Mouse (Mus musculus) embryonic facial prominence, embryonic 11.5 days (tissue): ENCODE data around the gene Sp7. TPM values are rescaled to one million over a fixed set of nuclear protein-coding genes. Genes with fewer than 3 reads are reported as not detected.
A peak's percentile ranks its signal among the peaks of the same experiment; 100 is the strongest.

ENCODE experiments used
- ATAC-seq: fragments of 200-750 bp; cut with Nextera tagmentation; replicated peaks from 2 replicates; pipeline ENCODE4 v1.8.0; 2017; ENCODE audit warnings: low read depth; ENCODE audit not compliant: insufficient number of reproducible peaks, low FRiP score, low TSS enrichment
- DNase-seq: peaks from one replicate; pipeline ENCODE4 v3.0.0-alpha.2; 2015; ENCODE audit warnings: low spot score
- H3K27ac ChIP-seq: fragments of 300-500 bp; sonication (generic); replicated peaks from 2 replicates; pipeline ENCODE4 v1.5.1; 2014; ENCODE audit warnings: mild to moderate bottlenecking, low read depth, low read length, control low read depth
- H3K27me3 ChIP-seq: fragments of 300-500 bp; sonication (generic); 2 replicates; pipeline ENCODE4 v1.6.1; 2014; ENCODE audit warnings: mild to moderate bottlenecking, low read length, moderate library complexity, mixed read lengths; ENCODE audit not compliant: control insufficient read depth, insufficient read depth
- H3K36me3 ChIP-seq: fragments of 300-500 bp; sonication (generic); replicated peaks from 2 replicates; pipeline ENCODE4 v1.6.1; 2014; ENCODE audit warnings: low read depth, mild to moderate bottlenecking, low read length, moderate library complexity, mixed read lengths; ENCODE audit not compliant: control insufficient read depth, insufficient read depth
- H3K4me1 ChIP-seq: fragments of 300-500 bp; sonication (generic); 2 replicates; pipeline ENCODE4 v1.6.1; 2014; ENCODE audit warnings: low read length, mixed read lengths; ENCODE audit not compliant: control insufficient read depth, insufficient read depth
- H3K4me2 ChIP-seq: fragments of 300-500 bp; sonication (generic); 2 replicates; pipeline ENCODE4 v1.6.1; 2014; ENCODE audit warnings: low read depth, mild to moderate bottlenecking, control low read depth, low read length, moderate library complexity
- H3K4me3 ChIP-seq: fragments of 300-500 bp; sonication (generic); 2 replicates; pipeline ENCODE4 v1.5.1; 2014; ENCODE audit warnings: low read depth, low read length, control low read depth
- H3K9ac ChIP-seq: fragments of 300-500 bp; sonication (generic); replicated peaks from 2 replicates; pipeline ENCODE4 v1.6.1; 2014; ENCODE audit warnings: mild to moderate bottlenecking, control low read depth, low read length
- H3K9me3 ChIP-seq: fragments of 300-500 bp; sonication (generic); replicated peaks from 2 replicates; pipeline ENCODE4 v1.6.1; 2016; ENCODE audit warnings: mild to moderate bottlenecking, low read length, inconsistent platforms, mixed read lengths; ENCODE audit not compliant: control insufficient read depth
- WGBS: fragments of 180-500 bp; shearing (Covaris S2); extraction: QIAGEN DNeasy Blood & Tissue Kit; methylation state at CpG from one replicate; pipeline ENCODE4 v1.1.7; 2014; 5-methylcytosine and 5-hydroxymethylcytosine counted together
- polyA plus RNA-seq: library from polyadenylated mRNA; unstranded; fragments of >200 nt; fragmentation: Nextera tagmentation; extraction: Ambion mirVana; gene quantifications from 2 replicates; pipeline ENCODE4 v1.2.1, GENCODE M21; 2014

Gene Sp7
- 2.4 and 3.0 TPM in 2 replicates for polyA plus RNA-seq

DNA sequence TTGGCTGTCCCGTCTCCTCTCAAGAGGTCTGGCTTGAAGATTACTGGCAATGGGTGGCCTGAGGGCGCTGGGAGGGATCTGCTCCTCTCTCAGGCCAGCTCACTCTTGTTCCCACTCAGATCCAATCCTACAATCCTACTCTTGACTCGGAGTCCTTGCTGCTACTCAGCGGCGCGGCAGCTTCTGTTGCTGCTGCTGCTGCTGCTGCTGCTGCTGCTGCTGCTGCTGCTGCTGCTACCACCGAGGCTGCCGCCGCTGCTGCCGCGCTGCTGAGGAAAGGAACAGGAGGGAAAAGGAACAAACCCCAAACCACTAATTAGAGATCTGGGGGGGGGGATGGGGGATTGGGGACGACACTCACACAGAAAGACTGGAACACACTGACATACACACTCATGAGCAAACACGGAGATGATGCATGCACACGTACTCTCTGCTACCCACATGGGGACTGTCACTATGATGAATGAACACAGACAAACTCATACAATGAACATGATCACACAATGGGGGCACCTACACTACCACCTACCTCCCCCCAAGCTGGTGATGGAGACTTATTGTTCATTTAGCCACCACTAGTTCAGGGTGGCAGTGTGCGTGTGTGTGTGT is at the start of gene Sp7:
Sp7 (minus strand) TSS at position 450 of the 612 bp plus-strand sequence.
- H3K27ac ChIP-seq: no peak within 1 kb of the TSS
- no peaks in the 10 kb centered on the region for H3K36me3 ChIP-seq
- peak within 1 kb of the TSS; percentile 53 for H3K9ac ChIP-seq
- peak; percentile 50 for DNase-seq
- H3K4me3 ChIP-seq: peak within 1 kb of the TSS; percentile 22
- peaks cover 15% of the 10 kb centered on the region for H3K4me1 ChIP-seq
- peak within 1 kb of the TSS; percentile 48 for H3K4me2 ChIP-seq
- no peak for ATAC-seq
- 8% methylated on average over 15 of the region's 15 CpGs for WGBS
- H3K27me3 ChIP-seq: no peaks in the 10 kb centered on the region; the same call in 1 of the 2 replicates
- H3K9me3 ChIP-seq: no peaks in the 10 kb centered on the region

- Histone ChIP-seq H3K9me3 (no peaks in the 10 kb centered on the region), H3K27ac (no peak overlapping the region), H3K4me1 (no peaks in the 10 kb centered on the region), H3K4me2 (no peak overlapping the region), H3K4me3 (no peak overlapping the region), H3K36me3 (peaks cover 24% of the 10 kb centered on the region), H3K27me3 (no peaks in the 10 kb centered on the region), H3K9ac (no peak overlapping the region)
- no peak for ATAC-seq
- DNase-seq: no peak
Observed at GRCm38 (mm10) chr15:102413687-102414086, 46.7 kb upstream of the Sp7 start.

DNA sequence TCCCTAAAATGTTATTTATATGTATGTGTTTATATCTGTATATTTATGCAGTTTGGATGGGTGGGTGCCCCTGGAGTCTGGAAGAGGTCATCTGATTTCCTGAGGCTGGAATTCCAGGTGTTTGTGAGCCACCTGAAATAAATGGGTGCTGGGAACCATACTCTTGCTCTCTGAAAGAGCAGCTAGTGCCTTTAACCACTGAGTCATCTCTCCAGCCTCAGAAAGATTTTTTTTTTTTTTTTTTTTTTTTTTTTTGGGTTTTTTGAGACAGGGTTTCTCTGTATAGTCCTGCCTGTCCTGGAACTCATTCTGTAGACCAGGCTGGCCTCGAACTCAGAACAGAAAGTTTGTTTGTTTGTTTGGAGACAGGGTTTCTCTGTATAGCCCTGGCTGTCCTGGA is 44.1 kb upstream of the Sp7 start:
- 89% methylated on average over 1 of the region's 1 CpGs for WGBS
- H3K36me3 ChIP-seq: peaks cover 31% of the 10 kb centered on the region
- no peak overlapping the region for H3K4me3 ChIP-seq
- H3K9me3 ChIP-seq: no peaks in the 10 kb centered on the region
- no peak overlapping the region for H3K9ac ChIP-seq
- DNase-seq (no peak), ATAC-seq (no peak)
- H3K27ac ChIP-seq: no peak overlapping the region
- H3K4me1 ChIP-seq: no peaks in the 10 kb centered on the region
- no peak overlapping the region for H3K4me2 ChIP-seq
- H3K27me3 ChIP-seq: no peaks in the 10 kb centered on the region

- Histone ChIP-seq H3K36me3 (peaks cover 31% of the 10 kb centered on the region), H3K9ac (no peak overlapping the region), H3K9me3 (no peaks in the 10 kb centered on the region), H3K4me1 (no peaks in the 10 kb centered on the region), H3K27ac (no peak overlapping the region), H3K4me2 (no peak overlapping the region), H3K4me3 (no peak overlapping the region), H3K27me3 (no peaks in the 10 kb centered on the region)
- 95% methylated on average over 3 of the region's 3 CpGs for WGBS
- DNase-seq: no peak
- ATAC-seq: no peak
Observed at GRCm38 (mm10) chr15:102409286-102409685, 42.3 kb upstream of the Sp7 start.

DNA sequence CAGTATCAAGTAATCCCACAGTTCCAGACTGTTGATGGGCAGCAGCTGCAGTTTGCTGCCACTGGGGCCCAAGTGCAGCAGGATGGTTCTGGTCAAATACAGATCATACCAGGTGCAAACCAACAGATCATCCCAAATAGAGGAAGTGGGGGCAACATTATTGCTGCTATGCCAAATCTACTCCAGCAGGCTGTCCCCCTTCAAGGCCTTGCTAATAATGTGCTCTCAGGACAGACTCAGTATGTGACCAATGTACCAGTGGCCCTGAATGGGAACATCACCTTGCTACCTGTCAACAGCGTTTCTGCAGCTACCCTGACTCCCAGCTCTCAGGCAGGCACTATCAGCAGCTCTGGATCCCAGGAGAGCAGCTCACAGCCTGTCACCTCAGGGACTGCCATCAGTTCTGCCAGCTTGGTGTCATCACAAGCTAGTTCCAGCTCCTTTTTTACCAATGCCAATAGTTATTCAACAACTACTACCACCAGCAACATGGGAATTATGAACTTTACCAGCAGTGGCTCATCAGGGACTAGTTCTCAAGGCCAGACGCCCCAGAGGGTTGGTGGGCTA is 41.7 kb upstream of the Sp7 start:
- no peak overlapping the region for H3K27ac ChIP-seq
- H3K4me3 ChIP-seq: no peak overlapping the region
- no peak overlapping the region for H3K4me2 ChIP-seq
- no peaks in the 10 kb centered on the region for H3K4me1 ChIP-seq
- 77% methylated on average over 2 of the region's 2 CpGs for WGBS
- DNase-seq: no peak
- no peaks in the 10 kb centered on the region for H3K27me3 ChIP-seq
- H3K9ac ChIP-seq: no peak overlapping the region
- peaks cover 28% of the 10 kb centered on the region for H3K36me3 ChIP-seq
- no peak for ATAC-seq
- no peaks in the 10 kb centered on the region for H3K9me3 ChIP-seq

DNA sequence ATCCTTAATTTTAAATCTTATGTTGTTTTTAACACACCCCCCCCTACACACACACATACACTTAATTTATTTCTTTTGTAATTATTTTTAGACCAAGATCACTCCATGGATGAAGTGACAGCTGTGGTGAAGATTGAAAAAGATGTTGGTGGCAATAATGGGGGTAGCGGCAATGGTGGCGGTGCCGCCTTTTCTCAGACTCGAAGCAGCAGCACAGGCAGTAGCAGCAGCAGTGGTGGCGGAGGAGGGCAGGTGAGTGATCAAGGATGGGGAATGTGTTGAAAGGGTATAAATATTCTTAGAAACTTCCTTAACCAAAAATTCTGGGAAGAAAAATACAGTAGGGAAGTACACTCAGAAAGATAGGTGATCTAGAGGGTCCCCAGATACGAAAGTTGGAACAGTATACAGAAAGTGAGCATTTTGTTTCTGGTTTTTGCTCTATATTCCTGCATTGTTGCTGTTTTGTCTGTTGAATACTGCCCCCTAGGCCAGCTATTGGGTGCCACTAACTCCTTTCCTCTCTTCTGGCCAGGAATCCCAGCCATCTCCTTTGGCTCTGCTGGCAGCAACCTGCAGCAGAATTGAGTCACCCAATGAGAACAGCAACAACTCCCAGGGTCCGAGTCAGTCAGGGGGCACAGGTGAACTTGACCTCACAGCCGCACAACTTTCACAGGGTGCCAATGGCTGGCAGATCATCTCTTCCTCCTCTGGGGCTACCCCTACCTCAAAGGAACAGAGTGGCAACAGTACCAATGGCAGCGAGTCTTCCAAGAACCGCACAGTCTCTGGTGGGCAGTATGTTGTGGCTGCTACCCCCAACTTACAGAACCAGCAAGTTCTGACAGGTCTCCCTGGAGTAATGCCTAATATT is 40.9 kb upstream of the Sp7 start:
- 95% methylated on average over 10 of the region's 10 CpGs for WGBS
- Histone ChIP-seq H3K4me2 (no peak overlapping the region), H3K36me3 (peaks cover 26% of the 10 kb centered on the region), H3K27ac (no peak overlapping the region), H3K27me3 (no peaks in the 10 kb centered on the region), H3K4me1 (no peaks in the 10 kb centered on the region), H3K9ac (no peak overlapping the region), H3K4me3 (no peak overlapping the region), H3K9me3 (no peaks in the 10 kb centered on the region)
- DNase-seq (no peak), ATAC-seq (no peak)

DNA sequence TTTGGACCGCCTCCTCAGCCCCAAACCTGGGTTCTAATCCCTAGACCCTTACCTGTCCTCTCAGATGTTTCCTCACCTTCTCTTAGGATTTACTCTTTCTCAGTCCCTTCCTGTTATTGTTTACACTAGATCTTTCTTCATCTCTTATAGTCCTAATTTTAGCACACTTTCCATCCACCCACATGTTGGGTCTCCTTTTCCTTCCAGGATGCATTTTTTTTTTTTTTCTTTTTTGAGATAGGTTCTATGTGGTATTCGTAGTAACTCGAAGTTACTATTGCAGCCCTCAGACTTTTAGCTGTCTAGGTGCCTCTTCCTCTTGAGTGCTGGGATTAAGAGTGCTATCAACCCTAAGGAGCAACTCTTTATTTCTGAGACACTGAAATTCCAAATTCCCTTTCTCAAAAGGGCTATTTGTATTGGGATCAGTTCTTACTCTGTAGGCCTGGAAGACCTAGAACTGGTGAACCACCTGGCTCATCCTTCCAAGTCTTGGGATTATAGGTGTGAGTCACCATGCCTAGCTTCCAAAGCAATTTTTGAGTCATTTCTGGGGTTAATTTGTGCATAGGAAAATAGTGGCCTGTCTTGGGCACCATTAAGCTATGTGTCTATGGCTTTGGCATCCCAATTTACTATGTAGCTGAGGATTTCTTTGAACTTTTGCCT is 40.1 kb upstream of the Sp7 start:
- Histone ChIP-seq H3K9ac (peak overlapping the region; percentile 87), H3K9me3 (no peaks in the 10 kb centered on the region), H3K27ac (peak overlapping the region; percentile 98; the same call in 1 of the 2 replicates), H3K4me1 (no peaks in the 10 kb centered on the region), H3K36me3 (peaks cover 20% of the 10 kb centered on the region), H3K27me3 (no peaks in the 10 kb centered on the region), H3K4me3 (peak overlapping the region; percentile 80), H3K4me2 (peak overlapping the region; percentile 44)
- ATAC-seq (no peak), DNase-seq (no peak)
- whole genome bisulfite sequencing: 24% methylated on average over 3 of the region's 3 CpGs
